Mouse (Mus musculus) heart, postnatal 10 days (tissue): ENCODE measurements at regions not wholly inside any gene's neighbourhood (a gene's known extent, or its start where the extent isn't known, plus 50 kb on each side); places are given as distances from the start of the nearest gene placed in this dataset.

Source experiments
- DNase-seq, 2 experiments: peaks; one replicate each; pipeline ENCODE4 v3.0.0; 2021
- intact Hi-C: fragments of 180-260 bp; cut with DNase I; formaldehyde crosslinking; loops from one replicate; pipeline ENCODE4 v1.15.1; 2025

GRCm38 (mm10) chr15:51092936-51093335, 2791.8 kb upstream of the Gm7489 start:
- no peak for DNase-seq
- intact Hi-C loops: no loop called here

- intact Hi-C loops: no loop called here
- no peak for DNase-seq
These were observed 2780.8 kb upstream of the Gm7489 start for GRCm38 (mm10) chr15:51103948-51104347.

GRCm38 (mm10) chr15:51104362-51104761, 2780.3 kb upstream of the Gm7489 start:
- intact Hi-C loops: no loop called here

GRCm38 (mm10) chr15:51104796-51105195, 2779.9 kb upstream of the Gm7489 start:
- intact Hi-C loops: no loop called here
- no peak for DNase-seq

More at GRCm38 (mm10) chr15:51104362-51104761, 2780.3 kb upstream of the Gm7489 start:
- DNase-seq: no peak

GRCm38 (mm10) chr15:51105359-51106008, 2779.2 kb upstream of the Gm7489 start:
- intact Hi-C loops: no loop called here
- no peak for DNase-seq

GRCm38 (mm10) chr15:51110186-51110585, 2774.5 kb upstream of the Gm7489 start:
- DNase-seq: no peak
- intact Hi-C loops: loop anchor here (1.0 kb wide), 1 partner anchor 12 kb away; no protein-coding TSS in a partner anchor

GRCm38 (mm10) chr15:51125896-51126295, 2758.8 kb upstream of the Gm7489 start:
- intact Hi-C loops: no loop called here
- DNase-seq: no peak

- intact Hi-C loops: no loop called here
- DNase-seq: no peak
These were observed 2753.7 kb upstream of the Gm7489 start for GRCm38 (mm10) chr15:51131017-51131416.

- DNase-seq: no peak
- intact Hi-C loops: no loop called here
These were observed 2748.6 kb upstream of the Gm7489 start for GRCm38 (mm10) chr15:51136121-51136520.

GRCm38 (mm10) chr15:51139507-51139906, 2745.2 kb upstream of the Gm7489 start:
- DNase-seq: peak; percentile 3
- intact Hi-C loops: no loop called here

GRCm38 (mm10) chr15:51173976-51174620, 2710.6 kb upstream of the Gm7489 start:
- intact Hi-C loops: no loop called here
- no peak for DNase-seq

GRCm38 (mm10) chr15:51176466-51176865, 2708.2 kb upstream of the Gm7489 start:
- intact Hi-C loops: no loop called here
- DNase-seq: peak in 1 of 2 experiments; percentile 14

GRCm38 (mm10) chr15:51189134-51189533, 2695.6 kb upstream of the Gm7489 start:
- intact Hi-C loops: no loop called here
- no peak for DNase-seq

GRCm38 (mm10) chr15:51197466-51198158, 2687.1 kb upstream of the Gm7489 start:
- intact Hi-C loops: no loop called here
- no peak for DNase-seq

GRCm38 (mm10) chr15:51203351-51203750, 2681.4 kb upstream of the Gm7489 start:
- no peak for DNase-seq

GRCm38 (mm10) chr15:51206050-51206449, 2678.7 kb upstream of the Gm7489 start:
- no peak for DNase-seq
- intact Hi-C loops: no loop called here

More at GRCm38 (mm10) chr15:51203351-51203750, 2681.4 kb upstream of the Gm7489 start:
- intact Hi-C loops: no loop called here

- DNase-seq: no peak
- intact Hi-C loops: no loop called here
These were observed 2677.9 kb upstream of the Gm7489 start for GRCm38 (mm10) chr15:51206773-51207172.

- intact Hi-C loops: no loop called here
These were observed 2649.8 kb upstream of the Gm7489 start for GRCm38 (mm10) chr15:51234873-51235272.

GRCm38 (mm10) chr15:51244596-51244995, 2640.1 kb upstream of the Gm7489 start:
- DNase-seq: no peak
- intact Hi-C loops: no loop called here

More at GRCm38 (mm10) chr15:51234873-51235272, 2649.8 kb upstream of the Gm7489 start:
- no peak for DNase-seq

- DNase-seq: no peak
- intact Hi-C loops: no loop called here
These were observed 2637.4 kb upstream of the Gm7489 start for GRCm38 (mm10) chr15:51247259-51247658.

GRCm38 (mm10) chr15:51248034-51248788, 2636.5 kb upstream of the Gm7489 start:
- peak; percentile 55 to 70 for DNase-seq
- intact Hi-C loops: no loop called here
